Mouse (Mus musculus): ENCODE measurements around the gene Cd3e.
"Not testable (repeated sequence)": the region's sequence is repeated elsewhere in the genome, so short reads cannot be mapped to it uniquely, and the experiment has no call there.

The Cd3e gene

DNA sequence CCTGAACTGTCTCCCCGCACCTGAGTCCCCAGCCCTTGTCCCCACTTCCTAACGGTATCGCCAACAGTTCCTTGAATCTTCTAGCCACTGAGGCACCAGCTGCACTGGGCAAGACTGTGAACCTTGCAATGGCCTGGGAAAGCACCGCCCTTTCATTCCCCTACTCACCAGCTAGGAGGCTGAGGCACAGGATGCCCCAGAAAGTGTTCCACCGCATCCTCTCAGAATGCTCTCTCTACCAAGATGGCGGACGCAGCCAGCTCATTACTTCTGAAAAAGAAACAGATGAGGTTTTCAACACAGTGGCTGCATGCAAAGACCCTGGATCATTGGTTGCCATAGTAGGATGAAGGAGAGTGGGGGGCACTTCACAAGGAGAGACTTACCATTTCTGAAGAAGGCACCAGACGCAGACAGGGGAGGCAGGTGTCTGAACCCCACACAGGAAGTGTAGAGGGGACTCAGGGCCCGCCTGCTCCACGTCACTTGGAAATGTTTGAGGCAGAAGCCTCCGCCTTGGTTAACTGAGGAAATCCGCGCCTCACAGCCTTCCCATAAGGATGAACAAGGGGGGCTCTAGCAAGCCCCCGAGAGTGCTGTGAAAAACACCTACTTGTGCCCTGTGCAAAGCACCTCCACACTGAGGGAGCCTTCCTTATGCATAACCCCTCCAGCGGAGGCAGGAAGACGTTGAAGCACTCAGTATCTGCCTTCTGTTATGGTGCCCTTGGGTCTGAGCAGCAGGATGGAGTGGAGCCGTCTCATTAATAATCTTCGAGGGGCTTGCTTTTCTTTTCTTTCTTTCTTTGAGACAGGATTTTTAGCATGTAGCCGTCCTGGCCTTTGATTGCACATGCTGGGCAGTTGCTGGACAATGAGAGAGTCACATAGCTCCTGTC is at the start of gene Cd3e:
Cd3e (minus strand) TSS at position 448 of the 899 bp plus-strand sequence.
- no peak for DNase-seq

DNA sequence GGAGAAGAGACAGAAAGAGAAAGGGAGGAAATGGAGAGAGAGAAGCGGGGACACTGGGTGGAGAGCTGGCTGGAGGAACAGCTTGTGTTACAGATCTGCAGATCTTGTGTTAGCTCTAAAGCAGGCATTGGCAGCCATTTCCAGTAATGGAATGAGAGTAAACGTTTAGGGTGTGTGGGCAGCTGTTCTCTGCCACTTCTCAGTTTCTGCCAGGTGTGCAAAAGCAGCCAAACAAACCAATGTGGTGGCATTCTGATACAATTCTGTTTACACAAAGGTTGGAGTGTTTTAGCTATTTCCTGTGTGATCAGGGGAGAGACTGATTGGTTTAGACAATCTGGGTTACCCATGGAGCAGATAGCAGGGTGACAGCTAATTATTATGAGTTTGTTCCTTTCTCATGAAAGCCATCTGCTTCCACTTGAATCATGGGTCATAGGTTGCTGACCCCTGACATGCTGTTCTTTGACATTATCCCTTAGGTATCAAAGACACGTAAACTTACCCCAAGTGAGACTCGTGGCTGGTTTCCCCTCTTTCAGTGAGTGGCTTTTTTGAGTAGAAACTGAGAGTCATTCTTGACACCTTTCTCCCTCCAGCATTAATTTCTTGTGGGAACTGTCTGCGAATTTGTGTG is 49.0 kb upstream of the Cd3e start:
- DNase-seq: no peak

DNA sequence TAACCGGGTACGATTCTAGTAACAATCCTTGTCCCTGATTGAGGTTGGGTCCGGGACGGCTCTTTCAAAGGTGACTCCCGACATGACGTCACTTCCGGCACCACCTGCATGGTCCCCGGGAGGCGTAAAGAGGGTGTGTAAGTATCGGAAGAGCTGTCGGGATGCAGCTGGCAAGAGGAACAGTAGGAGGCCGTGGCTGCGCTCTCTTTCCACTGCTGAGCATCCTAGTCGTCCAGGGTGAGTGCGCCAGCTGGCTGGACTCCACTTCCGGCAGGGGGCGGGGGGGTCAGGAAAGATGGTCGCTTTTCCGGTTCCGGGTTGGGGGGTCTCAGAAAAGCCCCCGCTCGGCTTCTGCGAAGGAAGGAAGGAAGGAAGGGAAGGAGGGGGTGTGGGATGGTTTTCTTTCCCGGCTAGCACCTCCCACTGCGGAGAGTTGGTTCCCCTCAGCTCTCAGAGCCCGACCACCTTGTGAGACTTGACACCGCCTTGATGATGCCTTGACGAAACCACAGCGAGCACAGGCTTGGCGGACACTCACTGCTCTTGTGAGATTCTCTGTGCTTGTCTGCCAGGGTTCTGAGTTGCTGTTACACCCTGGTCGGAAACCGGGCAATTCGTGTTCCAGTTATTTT is 45.8 kb upstream of the Cd3e start, which contains the start of gene Mpzl3:
Mpzl3 (plus strand) TSS at position 105 of the 632 bp plus-strand sequence.
- peak; percentile 90 for DNase-seq

DNA sequence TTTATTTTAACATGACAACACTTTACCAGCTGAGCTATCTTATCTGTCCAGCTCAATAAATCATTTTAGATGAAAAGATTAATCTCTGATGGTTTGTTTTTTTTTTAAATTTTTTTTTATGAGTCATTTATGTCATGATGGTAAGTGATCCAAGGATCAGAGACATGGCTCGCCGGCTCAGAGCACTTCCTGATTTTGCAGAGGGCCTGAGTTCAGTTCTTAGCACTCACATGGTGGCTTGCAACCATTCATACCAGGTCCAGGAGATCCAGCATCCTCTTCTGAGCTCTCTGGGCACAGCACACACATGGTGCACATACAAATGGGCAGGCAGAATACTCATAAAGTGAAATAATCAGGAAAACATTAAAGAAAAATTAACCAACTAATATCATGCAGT is 40.9 kb upstream of the Cd3e start:
- no peak for DNase-seq

DNA sequence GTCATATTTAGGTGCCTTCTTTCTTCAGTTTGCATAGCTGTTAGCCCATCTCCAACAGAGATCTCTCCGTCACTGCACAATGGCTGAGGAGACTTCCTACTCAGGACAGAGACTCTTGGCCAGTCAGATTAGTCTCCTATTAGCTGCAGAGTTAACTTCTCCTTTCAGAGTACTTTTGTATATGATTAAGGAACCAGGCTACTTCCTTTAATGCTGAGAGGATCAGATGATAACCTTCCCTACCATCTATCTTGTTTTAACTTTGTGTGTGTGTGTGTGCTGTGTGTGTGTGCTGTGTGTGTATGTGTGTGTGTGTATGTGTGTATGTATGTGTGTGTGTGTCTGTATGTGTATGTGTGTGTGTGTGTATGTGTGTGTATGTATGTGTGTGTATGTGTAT is 40.3 kb upstream of the Cd3e start:
- DNase-seq: no peak

DNA sequence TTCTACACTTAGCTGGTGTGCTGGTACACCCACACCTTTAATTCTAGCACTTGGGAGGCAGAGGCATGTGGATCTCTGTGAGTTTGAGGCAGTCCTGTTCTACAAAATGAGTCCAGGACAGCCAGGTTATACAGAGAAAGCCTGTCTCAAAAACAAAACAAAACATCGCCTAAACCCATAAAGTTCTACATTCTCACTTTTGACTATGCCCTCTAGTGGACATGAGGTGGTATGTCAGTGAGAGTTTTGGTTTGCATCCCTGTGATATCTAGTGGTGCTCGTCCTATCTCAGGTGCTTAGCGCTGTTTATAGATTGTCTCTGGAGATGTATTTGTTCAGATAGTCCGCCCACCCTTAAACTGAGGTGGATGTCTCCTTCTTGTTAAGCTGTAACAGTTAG is 39.1 kb upstream of the Cd3e start:
- DNase-seq: no peak

DNA sequence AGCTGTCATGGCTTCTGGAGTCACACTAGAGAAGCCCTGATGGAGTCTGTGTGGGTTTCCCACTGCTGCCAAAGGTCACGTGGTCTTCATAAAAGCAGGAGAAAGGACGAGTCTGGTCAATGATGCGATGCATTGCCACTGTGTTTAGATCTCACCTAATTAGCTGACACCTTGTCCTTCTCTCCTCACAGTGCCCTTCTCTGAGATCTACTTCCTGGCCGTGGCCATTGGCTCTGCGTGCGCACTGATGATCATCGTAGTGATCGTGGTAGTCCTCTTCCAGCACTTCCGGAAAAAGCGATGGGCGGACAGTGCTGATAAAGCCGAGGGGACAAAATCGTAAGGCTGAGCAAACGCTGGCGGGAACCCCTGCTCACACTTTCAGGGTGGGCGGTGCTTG is 37.5 kb upstream of the Cd3e start:
- DNase-seq: no peak

DNA sequence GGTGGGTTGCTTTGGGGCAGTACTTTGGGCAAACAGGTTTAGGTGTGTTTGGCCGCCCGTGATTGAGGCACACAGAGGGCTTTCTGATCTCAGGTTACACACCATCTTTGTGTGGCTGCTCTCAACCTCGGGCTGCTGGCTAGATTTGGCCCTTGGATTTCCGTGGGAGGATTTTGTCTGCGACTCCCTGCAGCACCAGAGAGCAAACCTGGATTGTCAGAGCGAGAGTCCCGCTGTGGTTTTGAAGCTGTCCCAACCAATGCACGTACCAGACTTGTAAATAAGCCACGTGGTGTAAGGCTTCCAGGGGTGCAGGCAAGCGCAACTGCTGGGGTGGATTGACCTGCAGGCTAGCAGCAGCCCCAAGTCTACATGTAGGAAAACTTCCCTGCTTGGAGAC is 33.5 kb upstream of the Cd3e start:
- no peak for DNase-seq

DNA sequence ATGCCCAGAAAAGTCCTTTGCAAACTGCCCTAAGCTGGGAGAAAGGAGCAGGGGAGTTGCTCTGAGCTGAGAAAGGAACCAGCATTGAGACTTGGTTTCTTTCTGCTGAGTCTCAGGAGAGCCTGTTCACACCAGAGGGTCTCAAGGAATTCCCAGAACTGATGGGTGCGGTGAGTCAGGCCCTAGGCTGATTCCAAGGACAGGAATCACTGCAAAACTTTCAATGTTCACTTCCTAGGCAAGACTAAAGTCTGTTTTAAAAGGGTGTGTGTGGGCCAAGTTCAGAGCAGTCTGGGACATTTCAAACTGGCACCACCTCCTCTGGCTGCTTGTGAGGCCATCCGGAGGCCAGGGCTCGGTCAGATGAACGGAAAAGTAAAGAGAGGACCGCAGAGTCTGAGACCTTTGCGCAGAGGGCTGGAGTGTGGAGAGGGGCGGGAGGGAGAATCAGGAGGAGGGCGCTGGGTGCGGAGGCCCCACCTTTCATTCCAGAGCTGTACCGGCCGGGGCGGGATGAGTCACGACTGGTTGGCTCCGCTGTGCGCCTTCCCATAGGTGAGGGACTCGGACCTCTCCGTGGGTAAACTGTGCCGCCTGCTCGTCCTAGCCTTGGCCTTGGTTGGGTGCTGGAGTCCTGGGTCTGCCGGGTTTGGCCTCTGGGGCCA is 32.8 kb upstream of the Cd3e start:
- DNase-seq: no peak

DNA sequence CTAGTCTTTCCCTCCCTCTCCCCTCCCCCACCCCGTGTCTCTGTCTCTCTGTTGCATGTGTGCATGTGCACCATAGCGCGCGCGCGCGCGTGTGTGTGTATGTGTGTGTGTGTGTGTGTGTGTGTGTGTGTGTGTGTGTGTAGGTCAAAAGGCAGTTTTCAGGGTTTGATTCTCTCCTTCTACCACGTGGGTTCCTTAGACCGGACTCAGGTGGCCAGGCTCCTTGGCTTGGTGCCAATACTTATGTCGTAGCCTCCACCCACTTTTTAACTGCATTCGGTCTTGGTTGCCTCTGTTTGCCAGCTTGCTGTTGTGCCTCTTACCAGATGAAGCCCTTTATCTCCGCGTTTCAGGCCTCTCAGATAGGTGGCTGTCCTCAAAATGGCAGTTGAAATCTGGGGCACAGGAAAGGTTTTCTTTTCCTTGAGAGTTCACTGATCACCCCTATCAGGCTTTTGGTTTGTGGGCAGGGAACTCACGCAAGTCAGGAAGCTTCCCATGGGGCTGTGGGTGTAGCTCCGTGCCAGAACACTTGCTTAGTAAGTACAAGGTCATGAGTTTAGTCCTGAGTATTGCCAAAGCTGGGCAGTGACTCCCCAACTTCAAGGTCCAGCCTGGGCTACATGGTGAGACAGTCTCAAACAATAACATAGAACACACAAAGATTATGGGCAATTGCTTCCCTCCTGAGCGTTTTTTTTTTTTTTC is 31.9 kb upstream of the Cd3e start:
- DNase-seq: no peak

DNA sequence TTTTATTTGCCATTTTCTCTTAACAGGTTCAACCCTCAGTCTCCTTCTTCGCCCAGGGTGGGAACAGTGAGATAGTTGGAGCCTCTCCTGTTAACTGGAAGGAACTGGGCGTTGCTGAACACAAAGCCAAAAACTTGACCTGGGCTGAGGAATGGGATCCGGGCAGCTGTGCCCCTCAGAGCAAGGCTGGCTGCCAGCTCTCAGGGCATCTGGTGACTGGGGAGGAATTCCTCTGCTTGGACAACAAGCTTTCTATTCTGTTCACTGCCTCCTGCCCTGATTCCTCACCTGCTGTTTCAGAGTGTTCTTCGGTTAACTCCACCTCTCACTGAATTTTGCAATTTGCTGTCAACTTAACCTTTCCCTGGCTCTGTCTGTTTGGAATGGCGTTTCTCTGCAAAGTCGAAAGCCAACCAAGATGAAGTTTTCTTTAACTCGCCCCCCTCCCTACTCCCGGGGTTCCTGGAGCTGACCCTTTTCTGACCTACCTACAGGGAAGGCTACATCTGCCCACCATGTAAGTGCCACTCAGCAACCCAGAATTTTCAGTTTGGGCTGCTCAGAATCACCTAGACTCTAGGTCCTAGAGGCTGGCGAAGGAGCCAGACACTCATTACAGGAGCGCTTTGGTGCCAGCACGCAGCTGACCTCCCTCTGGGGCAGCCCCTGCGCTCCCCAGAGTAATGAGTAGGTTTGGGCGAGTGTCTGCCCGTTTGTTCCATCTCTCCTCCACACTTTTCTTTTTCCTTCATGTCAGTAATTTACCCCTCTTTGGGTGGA is 30.8 kb upstream of the Cd3e start:
- DNase-seq: no peak

DNA sequence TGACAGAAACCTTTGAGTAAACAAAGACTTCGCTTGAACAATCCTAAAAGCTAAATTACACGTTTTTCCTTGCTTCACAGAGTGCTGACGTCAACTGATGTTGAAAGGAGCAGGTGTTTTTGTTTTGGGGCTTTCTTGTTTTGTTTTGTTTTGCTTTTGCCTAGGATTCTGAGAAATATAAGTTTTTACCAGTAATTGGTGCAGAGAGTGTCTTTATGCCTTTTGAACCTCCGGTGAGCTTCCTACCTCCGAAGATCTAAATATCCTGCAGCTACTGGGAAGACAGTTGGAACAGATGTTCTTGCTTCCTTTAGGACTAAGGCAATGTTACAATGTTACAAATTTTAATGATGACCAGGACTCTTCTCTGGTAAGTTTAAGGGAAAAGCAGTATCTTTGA is 30.1 kb upstream of the Cd3e start, which contains the start of gene Mpzl2:
Mpzl2 (plus strand) TSS at position 301 of the 400 bp plus-strand sequence.
- no peak for DNase-seq

DNA sequence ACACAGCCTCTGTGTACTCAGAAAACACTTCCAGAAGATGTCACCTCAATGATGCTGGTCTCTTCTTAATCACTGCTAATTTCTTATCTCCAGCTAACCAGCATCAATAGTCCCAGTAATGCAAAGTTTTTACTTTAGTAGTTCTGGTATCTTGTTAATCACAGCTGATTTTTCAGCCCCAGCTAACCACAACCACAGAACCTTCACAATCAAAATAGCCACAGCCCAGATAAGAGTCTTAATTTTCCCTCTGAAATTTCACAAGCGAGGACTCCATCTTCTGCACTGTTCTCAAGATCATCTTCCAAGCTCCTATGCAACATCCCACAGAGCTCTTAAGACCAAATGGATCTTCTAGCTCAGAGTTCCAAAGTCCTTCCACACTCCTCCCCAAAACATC is 28.4 kb upstream of the Cd3e start:
- not testable (repeated sequence) for DNase-seq

DNA sequence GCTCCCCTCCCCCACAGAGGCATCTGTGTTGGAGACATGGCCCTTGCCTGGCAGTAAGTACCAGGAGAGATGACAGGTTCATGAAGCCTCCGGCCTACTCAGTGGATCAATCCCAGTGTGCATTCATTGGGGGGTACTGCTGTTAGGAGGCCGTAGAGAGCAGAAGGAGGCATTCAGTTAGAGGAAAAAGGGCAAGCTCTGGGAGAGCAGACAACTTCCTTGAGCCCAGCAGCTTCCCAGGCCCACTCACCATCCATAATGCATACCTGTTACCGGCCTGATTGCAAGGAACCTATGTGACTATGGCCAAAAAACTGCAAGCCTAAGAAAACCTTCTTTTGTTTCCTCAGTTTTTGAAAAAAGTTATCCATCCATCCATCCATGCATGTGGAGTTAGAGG is 25.1 kb upstream of the Cd3e start:
- no peak for DNase-seq

DNA sequence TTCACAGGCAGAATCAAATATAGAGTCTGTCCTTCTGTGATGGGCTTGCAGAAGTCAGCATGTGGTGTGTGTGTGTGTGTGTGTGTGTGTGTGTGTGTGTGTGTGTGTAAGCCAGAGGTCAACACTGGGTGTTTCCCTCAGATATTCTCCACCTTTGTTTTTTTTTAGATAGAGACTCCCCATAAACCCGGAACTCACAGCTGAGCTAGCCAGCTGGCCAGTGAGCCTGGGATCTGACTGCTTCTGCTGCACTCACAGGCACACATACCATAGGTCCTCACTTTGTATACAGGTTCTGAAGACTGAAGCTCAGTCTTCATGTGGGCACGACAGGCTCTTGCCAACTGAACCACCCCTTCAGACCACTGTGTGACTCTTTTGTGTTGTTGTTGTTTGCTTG is 22.8 kb upstream of the Cd3e start:
- DNase-seq: no peak

DNA sequence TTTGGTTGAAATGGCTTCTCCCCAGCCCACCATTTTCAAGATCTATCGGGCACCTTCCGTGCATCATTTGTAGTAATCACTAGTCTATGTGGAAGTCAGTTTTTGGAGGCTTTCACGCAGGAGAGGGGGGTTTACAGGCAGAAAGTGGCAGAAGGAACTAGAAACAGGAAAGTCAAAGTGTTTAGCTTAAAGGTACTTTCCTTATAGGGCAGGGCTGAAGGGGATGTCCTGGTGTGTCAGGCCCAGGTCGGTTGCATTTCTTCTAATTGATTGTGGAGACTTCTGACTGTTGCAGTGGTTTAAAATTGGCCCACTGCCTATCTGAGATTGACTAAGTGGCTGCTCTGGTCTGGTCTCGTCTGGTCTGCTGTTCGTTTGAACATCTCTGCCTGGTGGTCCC is 20.9 kb upstream of the Cd3e start:
- no peak for DNase-seq

DNA sequence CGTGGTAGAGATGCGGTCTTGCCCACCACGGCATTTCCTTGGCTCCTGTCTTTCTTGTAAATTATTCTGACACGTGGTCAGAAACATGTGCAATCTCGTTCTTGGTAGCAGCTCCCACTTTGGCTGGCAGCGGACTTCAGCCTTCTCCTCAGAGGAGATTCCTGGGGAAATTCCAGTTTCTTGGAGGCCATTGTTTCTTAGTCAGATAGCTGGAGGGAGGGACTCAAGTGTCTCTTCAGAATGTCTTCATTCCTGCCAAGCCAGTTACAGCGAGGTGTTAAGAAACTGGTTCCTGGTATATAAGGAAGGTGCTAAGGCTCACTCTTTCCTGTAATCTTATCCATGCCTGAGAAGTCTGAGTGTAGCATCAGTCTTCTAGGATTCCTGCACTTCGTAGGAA is 17.9 kb upstream of the Cd3e start:
- DNase-seq: no peak

DNA sequence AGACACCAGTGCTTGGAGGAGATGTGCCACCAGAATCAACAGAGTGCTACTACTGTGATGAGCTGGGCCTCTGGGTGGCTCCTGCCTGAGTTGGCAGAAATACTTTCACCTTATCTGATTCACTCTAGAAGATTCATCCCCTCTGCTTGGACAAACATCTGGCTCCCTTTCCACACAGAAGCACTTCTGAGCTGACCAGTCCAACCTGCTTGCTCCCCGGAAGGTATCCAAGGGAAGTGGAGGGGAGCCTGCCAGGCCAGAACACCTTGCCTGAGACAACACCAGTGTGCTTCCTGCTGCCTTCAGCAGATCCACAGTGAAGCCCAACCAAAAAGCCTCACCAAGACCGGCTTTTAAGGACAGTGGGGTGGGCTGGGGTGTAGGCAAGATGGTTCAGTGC is 14.8 kb upstream of the Cd3e start:
- no peak for DNase-seq

DNA sequence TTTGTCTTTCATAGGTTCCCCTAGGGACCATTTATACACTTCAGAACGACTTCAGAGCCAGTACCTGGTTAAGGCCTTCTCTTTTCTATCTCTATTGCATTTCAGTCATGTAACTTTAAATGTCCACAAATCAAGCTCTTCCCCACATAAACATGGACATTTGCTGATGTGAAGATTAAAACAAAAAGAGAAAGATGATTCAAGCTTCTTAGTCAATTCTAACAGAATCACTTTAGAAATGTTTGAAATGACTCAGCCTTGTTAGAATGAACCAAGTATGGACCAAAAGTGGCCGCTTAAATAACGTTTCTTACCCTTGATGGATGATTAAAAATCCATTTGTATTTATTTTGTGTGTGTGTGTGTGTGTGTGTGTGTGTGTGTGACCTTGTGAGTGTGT is 14.2 kb upstream of the Cd3e start:
- no peak for DNase-seq

DNA sequence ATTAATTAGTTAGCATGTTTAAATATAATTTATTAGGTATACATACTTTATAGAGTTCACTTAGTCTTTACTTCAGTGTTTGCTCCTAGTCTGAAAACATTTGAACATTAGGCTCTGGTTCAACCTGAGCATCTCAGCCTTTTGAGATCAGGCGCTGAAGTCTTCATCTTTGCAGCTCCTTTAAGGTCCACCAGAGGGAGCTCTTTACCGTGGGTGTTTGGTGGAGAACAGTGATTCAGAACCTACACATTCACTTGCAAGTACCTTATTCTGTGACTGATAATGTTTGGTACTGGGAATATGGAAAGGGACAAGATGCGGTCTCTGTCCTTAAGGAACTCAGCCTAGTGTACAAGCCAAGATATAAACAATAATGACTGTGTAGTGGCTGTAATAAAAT is 13.4 kb upstream of the Cd3e start:
- peak; percentile 54 for DNase-seq

DNA sequence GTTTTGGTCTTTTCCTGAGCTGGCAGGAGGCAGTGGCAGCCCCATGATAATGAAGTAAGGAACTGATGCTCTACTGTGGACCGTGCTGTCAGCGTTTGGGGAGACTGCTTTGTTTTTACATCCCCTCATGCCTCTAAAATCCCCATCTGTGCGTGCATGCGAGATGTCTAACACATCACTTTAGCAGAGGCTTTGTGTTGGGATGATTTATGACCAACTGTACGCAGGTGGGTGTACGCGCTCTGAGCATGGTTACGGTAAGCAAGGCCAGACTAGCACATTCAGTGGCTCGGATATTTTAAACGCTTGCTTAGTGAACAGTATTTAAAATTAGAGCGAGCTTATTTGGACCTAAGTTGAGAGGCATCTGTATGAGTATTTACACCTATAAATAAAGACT is 8.6 kb upstream of the Cd3e start:
- DNase-seq: no peak

DNA sequence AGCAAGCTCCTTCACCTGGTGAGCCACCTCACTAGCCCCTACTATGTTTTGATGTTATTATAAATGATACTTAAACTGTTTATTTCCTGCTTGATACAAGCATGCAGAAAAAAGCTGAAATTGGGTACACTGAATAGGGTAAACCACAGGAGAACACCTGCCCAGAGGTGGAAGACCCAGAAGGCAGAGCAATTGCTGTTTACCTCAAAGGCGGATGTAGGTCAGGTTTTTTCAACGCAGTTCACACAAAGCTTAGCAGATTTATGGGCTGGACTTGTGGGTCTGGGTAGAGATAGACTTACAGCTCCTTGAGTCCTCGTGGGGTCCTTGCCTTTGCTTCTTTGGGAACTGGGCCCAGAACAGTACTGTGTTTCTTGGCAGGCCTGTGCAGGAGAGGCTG is 6.4 kb upstream of the Cd3e start:
- no peak for DNase-seq

All from cerebellum, adult 11-12 months (tissue).